Mouse (Mus musculus): ENCODE data around the gene Nbeal2.

DNA sequence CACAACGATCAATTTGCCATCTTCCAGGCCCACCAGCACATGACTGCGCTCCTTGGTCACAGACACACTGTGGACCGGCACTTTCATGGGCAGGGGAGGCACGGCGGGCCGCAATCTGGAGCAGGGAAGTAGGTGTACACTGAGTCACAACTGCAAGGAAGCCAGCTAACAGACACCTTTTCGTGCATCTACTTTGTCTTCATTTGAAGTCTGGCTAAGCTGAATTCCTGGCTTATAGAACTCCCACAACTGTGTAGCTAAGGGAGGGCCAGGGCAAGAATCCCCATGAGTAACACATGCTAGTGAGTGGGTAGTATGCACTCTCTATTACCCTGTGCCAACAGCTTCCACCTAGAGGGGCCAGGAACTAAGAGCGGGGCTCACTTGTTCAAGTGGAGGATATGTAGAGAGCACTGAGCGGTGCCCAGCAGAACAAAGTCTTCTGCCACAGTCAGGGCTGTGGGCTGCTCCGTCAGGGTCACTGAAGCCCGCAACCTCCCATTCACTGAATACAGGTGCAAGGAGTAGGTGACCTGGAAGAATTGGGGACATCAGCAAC, 28.5 kb downstream of the Nbeal2 start:
- TF ChIP-seq CTCF (IDR thresholded peaks at IDR 0.05; ENCODE audit: low read depth, low read length) (no peak), POLR2A (IDR thresholded peaks at IDR 0.05; ENCODE audit: extremely low read depth, insufficient read depth, low read length) (no peak)
